Comparison of ENCODE assay signal across 19 mouse cellular contexts in genomic region chr3:125940811-125941210, GRCm38 (mm10). TPM values are rescaled to one million over a fixed set of nuclear protein-coding genes. Genes with fewer than 3 reads are reported as not detected.
DNase-seq lines count a peak whose midpoint lies in the region; TF ChIP-seq lines count a peak whose summit lies in the region.
"Had no signal": no experiment of that assay in that cellular context is flagged by ENCODE, and none has a peak within 500 bp of the region (broad histone marks: within the 10 kb centered on the region; RNA-seq: fewer than 3 reads in every experiment).

No protein-coding gene starts in this region.

- no peaks in the 10 kb centered on the region for H3K36me3 ChIP-seq in kidney, adult 2 months (ENCODE audit: control insufficient read depth, insufficient read depth, low read length)
- H3K36me3 ChIP-seq: G1E had no signal

- no peaks in the 10 kb centered on the region for H3K27me3 ChIP-seq in kidney, adult 2 months (replicated peaks; ENCODE audit: control insufficient read depth, insufficient read depth, low read length)
- H3K27me3 ChIP-seq: CH12.LX, Patski had no signal

- 42% methylated on average over 3 of the region's 3 CpGs for WGBS in kidney, adult 2 months

- no peak overlapping the region for H3K4me3 ChIP-seq in kidney, adult 2 months (ENCODE audit: insufficient read depth, low read depth, low read length)

- no peak overlapping the region; the same call in 1 of the 2 replicates for H3K27ac ChIP-seq in kidney, adult 2 months (ENCODE audit: insufficient read depth, low read depth, low read length)

- H3K4me1 ChIP-seq in kidney, adult 2 months (ENCODE audit: control insufficient read depth, insufficient read depth, low read length): peaks cover 16% of the 10 kb centered on the region; the same call in 1 of the 2 replicates

- no peak for TF ChIP-seq POLR2A in kidney, adult 2 months (IDR thresholded peaks at IDR 0.05; ENCODE audit: low read depth, low read length)

- peak; percentile 76 for DNase-seq in kidney, adult 2 months
- DNase-seq in kidney, postnatal 14 days: no peak
- DNase-seq in kidney, adult 9 months: peak; percentile 78
- no peak for DNase-seq in kidney, adult 8-10 months
- DNase-seq: adrenal gland, adult 2 months; adrenal gland, adult 8-10 months; adrenal gland, postnatal 10 days; adrenal gland, postnatal 14 days; adrenal gland, postnatal 25 days; adrenal gland, postnatal 36 days; B cell, adult 2 months; cerebellum, adult 11 months; cerebellum, adult 11-12 months; cerebellum, adult 18-20 months had no signal

- TF ChIP-seq CTCF in kidney, adult 2 months (conservative IDR thresholded peaks at IDR 0.05; ENCODE audit: insufficient read depth, insufficient read length, low read depth, low read length): no peak

RNA-seq across cellular contexts. Expression of gene Ugt8a, which starts 2.4 kb away (rescaled TPM):
- 3.1 and 3.3 TPM in 2 replicates for polyA plus RNA-seq in kidney, adult 2 months (2012; rRNA removed)
- polyA plus RNA-seq: activated CD4-positive, CD25-positive, alpha-beta regulatory T cell, adult 4 months; adrenal gland, adult 2 months; CD4-positive, CD25-positive, alpha-beta regulatory T cell, adult 4 months; G1E had no signal

Comparison
In these comparisons a context has a peak if more than half of its experiments do, and no peak if none do; other contexts are left out.
1. DNase-seq: peak in kidney, adult 2 months (single experiment) and kidney, adult 9 months (single experiment); none in kidney, postnatal 14 days (single experiment) and kidney, adult 8-10 months (0 of 2).